Mouse (Mus musculus): ENCODE data around the gene Teddm3.

- TF ChIP-seq USF1 (IDR thresholded peaks at IDR 0.05; ENCODE audit: low read depth) (no peak), CTCF (IDR thresholded peaks at IDR 0.05; ENCODE audit: control insufficient read depth, insufficient read depth, insufficient read length) (no peak)
These were observed 3.9 kb downstream of the Teddm3 start for GRCm38 (mm10) chr16:21149896-21150295.

Data from C2C12 (cell line).